Mouse (Mus musculus): Measurements from ENCODE around the gene Lipa.

- TF ChIP-seq ZMIZ1 (IDR thresholded peaks at IDR 0.05; ENCODE audit: low read depth, low read length) (no peak), UBTF (IDR thresholded peaks at IDR 0.05; ENCODE audit: low read depth, low read length) (no peak), CHD2 (IDR thresholded peaks at IDR 0.05; ENCODE audit: low read length) (no peak), JUND (conservative IDR thresholded peaks at IDR 0.05; ENCODE audit: low read depth, low read length) (no peak), BHLHE40 (IDR thresholded peaks at IDR 0.05; ENCODE audit: low read depth, low read length) (no peak)
These were observed 12.1 kb upstream of the Lipa start for GRCm38 (mm10) chr19:34539422-34539821.
